Mouse (Mus musculus) erythroblast, embryonic 14.5 days (primary cell): Measurements from ENCODE around the gene Rbm20.

Experiments used
- GATA1 ChIP-seq: IDR thresholded peaks from 2 replicates; pipeline ENCODE4 v1.6.1; 2012; ENCODE audit warnings: low read length, inconsistent platforms, mixed read lengths
- TAL1 ChIP-seq: IDR thresholded peaks from 3 replicates; pipeline ENCODE4 v1.6.1; 2012; ENCODE audit warnings: low read length, inconsistent platforms, mixed read lengths

DNA sequence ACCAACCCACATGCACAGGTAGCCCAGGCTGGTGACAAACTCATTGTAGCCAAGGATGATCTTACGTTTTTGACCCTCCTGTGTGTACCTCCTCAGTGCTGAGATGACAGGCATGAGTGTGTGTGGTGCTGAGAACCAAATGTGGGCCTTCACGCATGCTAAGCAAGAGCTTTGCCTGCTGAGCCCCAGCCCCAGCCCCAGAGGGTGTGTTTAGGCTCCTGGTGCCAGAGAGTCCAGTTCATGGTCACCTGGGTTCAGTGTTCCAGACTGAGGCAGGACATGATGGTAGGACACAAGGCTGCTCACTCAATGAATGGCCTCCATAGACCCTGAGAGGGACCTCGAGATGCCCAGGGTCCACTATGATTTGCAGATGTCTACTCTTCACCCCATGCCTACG, 11.7 kb upstream of the Rbm20 start:
- TF ChIP-seq TAL1 (no peak), GATA1 (no peak)
